Mouse (Mus musculus) bone marrow macrophage, adult 2 months (primary cell): ENCODE measurements at regions not wholly inside any gene's neighbourhood (a gene's known extent, or its start where the extent isn't known, plus 50 kb on each side); places are given as distances from the start of the nearest gene placed in this dataset.

Source experiments
- H3K27ac ChIP-seq: 2 replicates; pipeline ENCODE4 v1.5.1; 2012; ENCODE audit warnings: low read depth, low read length; ENCODE audit not compliant: insufficient read depth
- H3K4me1 ChIP-seq: 2 replicates; pipeline ENCODE4 v1.6.1; 2012; ENCODE audit warnings: low read length; ENCODE audit not compliant: control insufficient read depth, insufficient read depth
- H3K4me3 ChIP-seq: 2 replicates; pipeline ENCODE4 v1.5.1; 2012; ENCODE audit warnings: mild to moderate bottlenecking, low read length, moderate library complexity; ENCODE audit not compliant: insufficient read depth
- CTCF ChIP-seq: IDR thresholded peaks from 2 replicates; pipeline ENCODE4 v1.5.1; 2012; ENCODE audit warnings: low read depth, mild to moderate bottlenecking, low read length, moderate library complexity
- POLR2A ChIP-seq: IDR thresholded peaks from 2 replicates; pipeline ENCODE4 v1.6.1; 2012; ENCODE audit warnings: mild to moderate bottlenecking, low read depth, low read length, borderline replicate concordance

- TF ChIP-seq CTCF (peak; percentile 85), POLR2A (no peak)
- peaks cover 2% of the 10 kb centered on the region for H3K4me1 ChIP-seq
- no peak overlapping the region for H3K27ac ChIP-seq
- no peak overlapping the region for H3K4me3 ChIP-seq
These were observed 53.3 kb upstream of the Usp3 start for GRCm38 (mm10) chr9:66646226-66646625.

DNA sequence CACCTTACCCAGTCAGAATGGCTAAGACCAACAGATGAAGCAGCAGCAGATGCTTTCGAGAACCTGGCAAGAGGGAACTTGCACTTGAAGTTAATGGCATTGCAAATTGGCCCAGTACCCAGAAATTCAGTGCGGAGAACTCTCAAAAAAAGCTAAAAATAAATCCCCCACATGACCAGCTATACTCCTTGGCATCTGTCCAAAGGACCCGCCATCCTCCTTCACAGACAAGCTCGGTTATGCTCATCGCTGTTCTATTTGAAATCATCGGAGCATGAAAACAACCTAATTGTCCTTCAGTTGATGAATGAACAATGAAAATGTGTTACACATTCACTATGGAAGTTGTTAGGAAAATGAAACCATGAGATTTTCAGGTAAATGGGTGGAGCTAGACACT is 58.4 kb upstream of the Usp3 start:
- peaks cover 11% of the 10 kb centered on the region for H3K4me1 ChIP-seq
- H3K27ac ChIP-seq, result no peak overlapping the region
- H3K4me3 ChIP-seq, result no peak overlapping the region
- TF ChIP-seq CTCF (no peak), POLR2A (no peak)

DNA sequence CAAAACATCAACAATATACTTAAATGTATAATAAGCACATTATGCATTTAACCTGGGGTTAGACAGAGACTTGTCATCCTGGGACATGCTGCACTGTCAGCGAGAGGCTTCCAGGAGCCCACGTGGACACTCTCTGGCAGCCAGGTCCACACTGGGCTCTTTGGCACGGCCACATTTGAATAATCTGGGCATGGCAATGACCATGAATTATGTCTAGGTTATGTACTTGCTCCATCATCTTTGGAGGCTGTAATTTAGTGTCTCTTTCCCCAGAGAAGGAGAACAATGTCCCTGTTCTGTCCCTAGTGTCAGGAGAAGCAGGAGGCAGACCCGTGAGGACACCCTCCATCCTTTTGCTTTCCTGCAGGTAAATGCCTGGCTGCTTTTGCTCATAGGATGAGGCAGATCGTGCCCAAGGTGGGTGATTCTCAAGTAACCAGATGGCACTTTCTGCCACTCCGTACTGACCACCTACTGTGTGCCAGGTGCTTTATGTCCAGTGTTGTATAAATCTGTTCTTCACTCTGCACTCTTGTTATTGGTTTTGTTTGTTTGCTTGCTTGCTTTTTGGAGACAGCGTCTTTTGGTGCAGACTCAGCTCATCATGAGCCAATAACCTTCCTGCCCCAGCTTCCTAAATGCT is 56.2 kb upstream of the Car12 start:
- Histone ChIP-seq H3K27ac (no peak overlapping the region), H3K4me1 (peaks cover 2% of the 10 kb centered on the region; the same call in 1 of the 2 replicates), H3K4me3 (no peak overlapping the region)
- no peak for TF ChIP-seq POLR2A
- TF ChIP-seq CTCF, result no peak

DNA sequence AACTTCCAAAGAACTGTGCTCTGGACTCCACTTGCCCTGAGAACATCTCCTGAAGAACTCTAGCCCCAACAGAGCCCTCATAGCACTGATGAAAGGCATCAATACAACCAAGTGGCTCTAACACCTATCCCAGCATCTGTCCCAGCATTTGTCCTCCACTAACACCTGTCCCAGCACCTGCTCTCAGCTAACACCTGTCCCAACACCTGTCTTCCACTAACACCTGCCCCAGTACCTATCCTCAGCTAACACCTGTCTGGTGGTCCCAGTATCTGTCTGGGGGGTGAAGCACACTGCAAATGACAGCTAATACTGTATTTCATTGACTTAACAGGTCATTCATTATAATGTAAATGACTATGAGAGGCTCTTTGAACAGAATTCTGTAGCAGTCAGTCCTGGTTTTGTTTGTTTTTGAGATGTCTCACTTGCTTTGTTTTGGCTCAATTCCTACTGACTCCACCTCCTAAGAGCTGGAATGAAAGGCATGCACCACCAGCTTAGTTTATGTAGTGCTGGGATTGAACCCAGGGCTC is 54.7 kb upstream of the Car12 start:
- Histone ChIP-seq H3K4me1 (no peaks in the 10 kb centered on the region; the same call in 1 of the 2 replicates), H3K27ac (no peak overlapping the region), H3K4me3 (no peak overlapping the region)
- TF ChIP-seq CTCF (no peak), POLR2A (no peak)

GRCm38 (mm10) chr9:66659781-66660445 is 53.6 kb upstream of the Car12 start:
- Histone ChIP-seq H3K4me1 (no peaks in the 10 kb centered on the region; the same call in 1 of the 2 replicates), H3K27ac (no peak overlapping the region), H3K4me3 (no peak overlapping the region)
- TF ChIP-seq POLR2A (no peak), CTCF (no peak)

GRCm38 (mm10) chr9:66661596-66661995 is 51.9 kb upstream of the Car12 start:
- TF ChIP-seq POLR2A (no peak), CTCF (no peak)
- no peak overlapping the region for H3K27ac ChIP-seq
- no peaks in the 10 kb centered on the region; the same call in 1 of the 2 replicates for H3K4me1 ChIP-seq
- no peak overlapping the region for H3K4me3 ChIP-seq

- H3K4me3 ChIP-seq, result no peak overlapping the region
- TF ChIP-seq POLR2A (no peak), CTCF (no peak)
- no peaks in the 10 kb centered on the region; the same call in 1 of the 2 replicates for H3K4me1 ChIP-seq
- H3K27ac ChIP-seq, result no peak overlapping the region
These were observed 51.0 kb upstream of the Car12 start for GRCm38 (mm10) chr9:66662443-66662842.
